Mouse (Mus musculus): ENCODE measurements around the gene Defb36. TPM values are rescaled to one million over a fixed set of nuclear protein-coding genes. Genes with fewer than 3 reads are reported as not detected.

Gene Defb36
- polyA plus RNA-seq (2012; rRNA removed) (not detected in 2 replicates), polyA plus RNA-seq (2014; fragmentation: Nextera tagmentation; extraction: Ambion mirVana) (not detected in 2 replicates)

GRCm38 (mm10) chr2:152604057-152604456, at the start of gene Defb36:
Gene Defb36 (plus strand): TSS chr2:152604327.
- H3K9ac ChIP-seq (replicated peaks): no peak within 1 kb of the TSS
- H3K27ac ChIP-seq: no peak within 1 kb of the TSS
- no peaks in the 10 kb centered on the region for H3K9me3 ChIP-seq (ENCODE audit: control insufficient read depth, low read length)
- TF ChIP-seq EP300 (IDR thresholded peaks at IDR 0.05; ENCODE audit: low read depth) (no peak), CTCF (IDR thresholded peaks at IDR 0.05; ENCODE audit: low read depth) (peak; percentile 64)
- H3K4me3 ChIP-seq (ENCODE audit: insufficient read depth in 1 of 2, low read depth in 2 of 2, low read length in 2 of 2): no peak within 1 kb of the TSS
- H3K36me3 ChIP-seq (replicated peaks; ENCODE audit: control insufficient read depth, insufficient read depth, low read depth): no peaks in the 10 kb centered on the region
- no peak within 1 kb of the TSS for H3K4me2 ChIP-seq (ENCODE audit: low read depth)
- H3K27me3 ChIP-seq (ENCODE audit: control insufficient read depth, insufficient read depth, low read length): no peaks in the 10 kb centered on the region
- H3K4me1 ChIP-seq (replicated peaks; ENCODE audit: control insufficient read depth in 2 of 2, insufficient read depth in 2 of 2, low read length in 1 of 2): no peaks in the 10 kb centered on the region
- 62% methylated on average over 15 of the region's 15 CpGs for WGBS (ENCODE audit: insufficient replicate concordance)
- no peak for DNase-seq (ENCODE audit: low read depth in 3 of 3, low spot score in 3 of 3)
- no peak for ATAC-seq (ENCODE audit: insufficient read depth)

DNA sequence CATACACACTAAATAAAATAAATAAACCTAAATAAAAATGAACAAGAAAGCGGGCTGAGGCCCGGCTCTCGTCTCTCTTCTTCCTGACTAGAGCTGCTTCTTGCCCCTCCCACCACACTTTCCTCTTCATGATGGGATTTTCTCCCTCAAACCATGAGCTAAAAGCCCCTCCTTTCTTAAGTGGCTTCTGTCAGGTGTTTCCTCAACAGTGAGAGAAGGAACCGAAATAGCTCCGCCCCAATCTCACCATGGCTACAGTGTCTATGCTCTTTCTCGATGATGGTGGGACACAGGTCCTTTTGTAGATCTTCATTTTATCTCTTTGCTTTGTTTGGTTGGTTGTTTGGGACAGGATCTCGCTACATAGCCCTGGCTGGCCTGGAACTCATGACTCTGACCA, 47.5 kb upstream of the Defb36 start:
- no peak overlapping the region for H3K4me2 ChIP-seq (ENCODE audit: low read depth)
- no peak for TF ChIP-seq CTCF (IDR thresholded peaks at IDR 0.05; ENCODE audit: low read depth)
- TF ChIP-seq EP300 (IDR thresholded peaks at IDR 0.05; ENCODE audit: low read depth): no peak
- H3K9me3 ChIP-seq (ENCODE audit: control insufficient read depth, low read length): no peaks in the 10 kb centered on the region
- H3K9ac ChIP-seq (replicated peaks): no peak overlapping the region
- DNase-seq (ENCODE audit: low read depth in 3 of 3, low spot score in 3 of 3) (no peak), ATAC-seq (ENCODE audit: insufficient read depth) (no peak)
- no peaks in the 10 kb centered on the region for H3K4me1 ChIP-seq (replicated peaks; ENCODE audit: control insufficient read depth in 2 of 2, insufficient read depth in 2 of 2, low read length in 1 of 2)
- H3K27ac ChIP-seq: no peak overlapping the region
- H3K36me3 ChIP-seq (replicated peaks; ENCODE audit: control insufficient read depth, insufficient read depth, low read depth): no peaks in the 10 kb centered on the region
- H3K4me3 ChIP-seq (ENCODE audit: insufficient read depth in 1 of 2, low read depth in 2 of 2, low read length in 2 of 2): no peak overlapping the region
- WGBS (ENCODE audit: insufficient replicate concordance): 56% methylated on average over 7 of the region's 7 CpGs
- no peaks in the 10 kb centered on the region for H3K27me3 ChIP-seq (ENCODE audit: control insufficient read depth, insufficient read depth, low read length)

- no peak within 1 kb of the TSS for H3K9ac ChIP-seq (replicated peaks)
- H3K27ac ChIP-seq: no peak within 1 kb of the TSS
- H3K4me1 ChIP-seq (replicated peaks; ENCODE audit: control insufficient read depth in 2 of 2, insufficient read depth in 2 of 2, low read length in 1 of 2): no peaks in the 10 kb centered on the region
- DNase-seq (ENCODE audit: low read depth in 3 of 3, low spot score in 3 of 3) (no peak), ATAC-seq (ENCODE audit: insufficient read depth) (no peak)
- no peak within 1 kb of the TSS for H3K4me2 ChIP-seq (ENCODE audit: low read depth)
- WGBS (ENCODE audit: insufficient replicate concordance): 65% methylated on average over 5 of the region's 5 CpGs
- TF ChIP-seq CTCF (IDR thresholded peaks at IDR 0.05; ENCODE audit: low read depth) (no peak), EP300 (IDR thresholded peaks at IDR 0.05; ENCODE audit: low read depth) (no peak)
- no peaks in the 10 kb centered on the region for H3K36me3 ChIP-seq (replicated peaks; ENCODE audit: control insufficient read depth, insufficient read depth, low read depth)
- H3K27me3 ChIP-seq (ENCODE audit: control insufficient read depth, insufficient read depth, low read length): no peaks in the 10 kb centered on the region
- H3K9me3 ChIP-seq (ENCODE audit: control insufficient read depth, low read length): no peaks in the 10 kb centered on the region
- H3K4me3 ChIP-seq (ENCODE audit: insufficient read depth in 1 of 2, low read depth in 2 of 2, low read length in 2 of 2): no peak within 1 kb of the TSS
Measured at GRCm38 (mm10) chr2:152569038-152569437, 35.1 kb upstream of the Defb36 start, which contains the start of gene Gm17416. Gene Gm17416 (plus strand): TSS chr2:152569338.

GRCm38 (mm10) chr2:152569881-152570280, 34.2 kb upstream of the Defb36 start:
- Histone ChIP-seq H3K27ac (no peak overlapping the region), H3K9ac (replicated peaks) (no peak overlapping the region), H3K9me3 (ENCODE audit: control insufficient read depth, low read length) (no peaks in the 10 kb centered on the region), H3K27me3 (ENCODE audit: control insufficient read depth, insufficient read depth, low read length) (no peaks in the 10 kb centered on the region), H3K4me2 (ENCODE audit: low read depth) (no peak overlapping the region), H3K4me1 (replicated peaks; ENCODE audit: control insufficient read depth in 2 of 2, insufficient read depth in 2 of 2, low read length in 1 of 2) (no peaks in the 10 kb centered on the region), H3K36me3 (replicated peaks; ENCODE audit: control insufficient read depth, insufficient read depth, low read depth) (no peaks in the 10 kb centered on the region), H3K4me3 (ENCODE audit: insufficient read depth in 1 of 2, low read depth in 2 of 2, low read length in 2 of 2) (no peak overlapping the region)
- WGBS (ENCODE audit: insufficient replicate concordance): 55% methylated on average over 4 of the region's 4 CpGs
- TF ChIP-seq EP300 (IDR thresholded peaks at IDR 0.05; ENCODE audit: low read depth) (no peak), CTCF (IDR thresholded peaks at IDR 0.05; ENCODE audit: low read depth) (no peak)
- no peak for DNase-seq (ENCODE audit: low read depth in 3 of 3, low spot score in 3 of 3)
- no peak for ATAC-seq (ENCODE audit: insufficient read depth)

DNA sequence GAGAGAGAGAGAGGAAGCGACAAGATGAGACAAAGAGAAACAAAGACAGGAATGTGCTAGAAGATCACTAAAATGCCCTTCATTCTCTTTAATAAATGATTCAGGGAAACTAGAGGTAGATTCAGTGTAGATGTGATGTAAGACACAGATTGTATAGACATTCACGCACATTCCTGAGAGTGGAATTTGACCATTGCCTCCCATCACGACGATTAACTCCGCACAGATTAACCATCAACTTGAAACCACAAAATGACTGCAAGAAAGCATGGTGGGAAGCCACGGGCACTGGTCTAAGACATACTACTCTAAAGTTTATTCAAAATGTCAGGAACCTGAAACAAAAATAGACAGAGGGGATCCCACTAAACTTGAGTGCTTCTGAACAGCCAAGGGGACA, 33.8 kb upstream of the Defb36 start:
- Histone ChIP-seq H3K9me3 (ENCODE audit: control insufficient read depth, low read length) (no peaks in the 10 kb centered on the region), H3K4me2 (ENCODE audit: low read depth) (no peak overlapping the region), H3K4me3 (ENCODE audit: insufficient read depth in 1 of 2, low read depth in 2 of 2, low read length in 2 of 2) (no peak overlapping the region), H3K9ac (replicated peaks) (no peak overlapping the region), H3K36me3 (replicated peaks; ENCODE audit: control insufficient read depth, insufficient read depth, low read depth) (no peaks in the 10 kb centered on the region), H3K4me1 (replicated peaks; ENCODE audit: control insufficient read depth in 2 of 2, insufficient read depth in 2 of 2, low read length in 1 of 2) (no peaks in the 10 kb centered on the region), H3K27ac (no peak overlapping the region), H3K27me3 (ENCODE audit: control insufficient read depth, insufficient read depth, low read length) (no peaks in the 10 kb centered on the region)
- ATAC-seq (ENCODE audit: insufficient read depth) (no peak), DNase-seq (ENCODE audit: low read depth in 3 of 3, low spot score in 3 of 3) (no peak)
- 46% methylated on average over 6 of the region's 6 CpGs for WGBS (ENCODE audit: insufficient replicate concordance)
- TF ChIP-seq CTCF (IDR thresholded peaks at IDR 0.05; ENCODE audit: low read depth) (no peak), EP300 (IDR thresholded peaks at IDR 0.05; ENCODE audit: low read depth) (no peak)
